Mouse (Mus musculus) erythroblast, embryonic 14.5 days (primary cell): ENCODE data around the gene Mllt6.

Experiments
- GATA1 ChIP-seq: IDR thresholded peaks from 2 replicates; pipeline ENCODE4 v1.6.1; 2012; ENCODE audit warnings: low read length, inconsistent platforms, mixed read lengths
- TAL1 ChIP-seq: IDR thresholded peaks from 3 replicates; pipeline ENCODE4 v1.6.1; 2012; ENCODE audit warnings: low read length, inconsistent platforms, mixed read lengths

GRCm38 (mm10) chr11:97673148-97673547, 9.9 kb downstream of the Mllt6 start:
- TF ChIP-seq GATA1: no peak
- TF ChIP-seq TAL1: no peak
